Mouse (Mus musculus) lung, embryonic 15.5 days (tissue): Measurements from ENCODE around the gene Plekhs1. TPM values are rescaled to one million over a fixed set of nuclear protein-coding genes. Genes with fewer than 3 reads are reported as not detected.
"Not testable (repeated sequence)": the region's sequence is repeated elsewhere in the genome, so short reads cannot be mapped to it uniquely, and the experiment has no call there.

Experiments used
- ATAC-seq: fragments of 200-750 bp; cut with Nextera tagmentation; 2 replicates; pipeline ENCODE4 v1.8.0; 2017; ENCODE audit warnings: moderate number of reproducible peaks, borderline replicate concordance; ENCODE audit not compliant: low FRiP score, low TSS enrichment; ENCODE audit errors: extremely low read depth
- H3K27ac ChIP-seq: fragments of 300-500 bp; sonication (generic); 2 replicates; pipeline ENCODE4 v1.5.1; 2015; ENCODE audit warnings: moderate library complexity, mild to moderate bottlenecking, inconsistent platforms
- H3K27me3 ChIP-seq: fragments of 300-500 bp; sonication (generic); 2 replicates; pipeline ENCODE4 v1.6.1; 2015; ENCODE audit warnings: inconsistent platforms
- H3K36me3 ChIP-seq: fragments of 300-500 bp; sonication (generic); 2 replicates; pipeline ENCODE4 v1.6.1; 2015; ENCODE audit warnings: inconsistent platforms
- H3K4me1 ChIP-seq: fragments of 300-500 bp; sonication (generic); 2 replicates; pipeline ENCODE4 v1.6.1; 2015; ENCODE audit warnings: inconsistent platforms
- H3K4me2 ChIP-seq: fragments of 300-500 bp; sonication (generic); 2 replicates; pipeline ENCODE4 v1.6.1; 2015; ENCODE audit warnings: inconsistent platforms, mild to moderate bottlenecking, moderate library complexity
- H3K4me3 ChIP-seq: fragments of 300-500 bp; sonication (generic); 2 replicates; pipeline ENCODE4 v1.5.1; 2015; ENCODE audit warnings: mild to moderate bottlenecking, inconsistent platforms
- H3K9ac ChIP-seq: fragments of 300-500 bp; sonication (generic); 2 replicates; pipeline ENCODE4 v1.6.1; 2015; ENCODE audit warnings: inconsistent platforms
- H3K9me3 ChIP-seq: fragments of 300-500 bp; sonication (generic); 2 replicates; pipeline ENCODE4 v1.6.1; 2016; ENCODE audit warnings: inconsistent platforms
- WGBS: fragments of 180-500 bp; shearing (Covaris S2); methylation state at CpG from one replicate; pipeline ENCODE4 v1.1.7; 2015; 5-methylcytosine and 5-hydroxymethylcytosine counted together
- polyA plus RNA-seq: library from polyadenylated mRNA; unstranded; fragments of >200 nt; fragmentation: Nextera tagmentation; extraction: Ambion mirVana; gene quantifications from 2 replicates; pipeline ENCODE4 v1.2.1, GENCODE M21; 2015

Gene Plekhs1
- polyA plus RNA-seq, 1 experiment from 2014 or later: 0.60 TPM

- Histone ChIP-seq H3K4me1 (peaks cover 30% of the 10 kb centered on the region), H3K27ac (peak overlapping the region; percentile 78), H3K4me2 (peak overlapping the region; percentile 29), H3K9me3 (no peaks in the 10 kb centered on the region), H3K4me3 (no peak overlapping the region), H3K9ac (no peak overlapping the region), H3K36me3 (no peaks in the 10 kb centered on the region), H3K27me3 (no peaks in the 10 kb centered on the region)
- WGBS: 41% methylated on average over 13 of the region's 13 CpGs
- ATAC-seq: peak; percentile 81
Observed at GRCm38 (mm10) chr19:56485376-56486271, 24.2 kb downstream of the Plekhs1 start.

GRCm38 (mm10) chr19:56486926-56487325, 25.5 kb downstream of the Plekhs1 start:
- no peak overlapping the region for H3K9ac ChIP-seq
- no peak overlapping the region for H3K4me2 ChIP-seq
- no peak for ATAC-seq
- H3K4me1 ChIP-seq: peaks cover 30% of the 10 kb centered on the region
- no peaks in the 10 kb centered on the region for H3K36me3 ChIP-seq
- 56% methylated on average over 7 of the region's 7 CpGs for WGBS
- peak overlapping the region; percentile 78; the same call in 1 of the 2 replicates for H3K27ac ChIP-seq
- H3K27me3 ChIP-seq: no peaks in the 10 kb centered on the region
- no peaks in the 10 kb centered on the region for H3K9me3 ChIP-seq
- H3K4me3 ChIP-seq: no peak overlapping the region

GRCm38 (mm10) chr19:56487339-56487738, 25.9 kb downstream of the Plekhs1 start:
- Histone ChIP-seq H3K4me2 (no peak overlapping the region), H3K4me3 (no peak overlapping the region), H3K36me3 (no peaks in the 10 kb centered on the region), H3K27ac (no peak overlapping the region), H3K4me1 (peaks cover 30% of the 10 kb centered on the region), H3K9me3 (no peaks in the 10 kb centered on the region), H3K27me3 (no peaks in the 10 kb centered on the region), H3K9ac (no peak overlapping the region)
- WGBS: 93% methylated on average over 2 of the region's 2 CpGs
- no peak for ATAC-seq

GRCm38 (mm10) chr19:56489601-56490000, 28.2 kb downstream of the Plekhs1 start:
- Histone ChIP-seq H3K4me2 (no peak overlapping the region), H3K4me3 (no peak overlapping the region), H3K36me3 (no peaks in the 10 kb centered on the region), H3K27me3 (no peaks in the 10 kb centered on the region), H3K9ac (no peak overlapping the region), H3K27ac (no peak overlapping the region), H3K9me3 (no peaks in the 10 kb centered on the region), H3K4me1 (peaks cover 27% of the 10 kb centered on the region)
- no peak for ATAC-seq
- 70% methylated on average over 6 of the region's 6 CpGs for WGBS

GRCm38 (mm10) chr19:56494157-56494556, 32.7 kb downstream of the Plekhs1 start:
- H3K27me3 ChIP-seq, H3K27ac ChIP-seq, ATAC-seq, H3K9ac ChIP-seq, H3K4me1 ChIP-seq, H3K36me3 ChIP-seq, H3K4me2 ChIP-seq, H3K9me3 ChIP-seq, H3K4me3 ChIP-seq: not testable (repeated sequence)
- no CpG with 5 or more reads among the region's 2 CpGs for WGBS

- not testable (repeated sequence) for H3K27ac ChIP-seq, H3K4me1 ChIP-seq, H3K36me3 ChIP-seq, H3K4me3 ChIP-seq, H3K9me3 ChIP-seq, H3K27me3 ChIP-seq, ATAC-seq, H3K9ac ChIP-seq, H3K4me2 ChIP-seq
- WGBS: no CpG with 5 or more reads among the region's 5 CpGs
Observed at GRCm38 (mm10) chr19:56503069-56503468, 41.6 kb downstream of the Plekhs1 start.

- H3K4me3 ChIP-seq, H3K4me2 ChIP-seq, H3K9me3 ChIP-seq, H3K27me3 ChIP-seq, H3K9ac ChIP-seq, H3K36me3 ChIP-seq, H3K4me1 ChIP-seq, ATAC-seq, H3K27ac ChIP-seq: not testable (repeated sequence)
- no CpG with 5 or more reads among the region's 5 CpGs for WGBS
Observed at GRCm38 (mm10) chr19:56503525-56503924, 42.1 kb downstream of the Plekhs1 start.

- not testable (repeated sequence) for H3K9ac ChIP-seq, H3K4me3 ChIP-seq, H3K9me3 ChIP-seq, H3K27ac ChIP-seq, H3K36me3 ChIP-seq, H3K4me1 ChIP-seq, H3K4me2 ChIP-seq, H3K27me3 ChIP-seq
- ATAC-seq: 0 out of 2 replicates have a peak, but pooled peaks have one; percentile 49
- no CpG with 5 or more reads among the region's 4 CpGs for WGBS
Observed at GRCm38 (mm10) chr19:56511207-56511606, 49.8 kb downstream of the Plekhs1 start.

GRCm38 (mm10) chr19:56513527-56513926, 52.1 kb downstream of the Plekhs1 start:
- not testable (repeated sequence) for H3K9ac ChIP-seq, H3K9me3 ChIP-seq, H3K27me3 ChIP-seq, H3K4me1 ChIP-seq, H3K4me3 ChIP-seq, ATAC-seq, H3K36me3 ChIP-seq, H3K4me2 ChIP-seq, H3K27ac ChIP-seq
- WGBS: no CpG with 5 or more reads among the region's 2 CpGs

GRCm38 (mm10) chr19:56519408-56519807, 58.0 kb downstream of the Plekhs1 start:
- H3K36me3 ChIP-seq, H3K9ac ChIP-seq, H3K4me3 ChIP-seq, ATAC-seq, H3K4me1 ChIP-seq, H3K4me2 ChIP-seq, H3K9me3 ChIP-seq, H3K27ac ChIP-seq, H3K27me3 ChIP-seq: not testable (repeated sequence)
- WGBS: no CpG with 5 or more reads among the region's 7 CpGs

- not testable (repeated sequence) for H3K36me3 ChIP-seq, H3K9ac ChIP-seq, H3K4me3 ChIP-seq, H3K27ac ChIP-seq, H3K27me3 ChIP-seq, H3K9me3 ChIP-seq, H3K4me2 ChIP-seq, ATAC-seq
- no CpG with 5 or more reads among the region's 11 CpGs for WGBS
- H3K4me1 ChIP-seq: peaks cover 27% of the 10 kb centered on the region
Observed at GRCm38 (mm10) chr19:56530529-56530928, 69.1 kb downstream of the Plekhs1 start.

GRCm38 (mm10) chr19:56531251-56531650, 69.8 kb downstream of the Plekhs1 start:
- Histone ChIP-seq H3K36me3 (peaks cover 5% of the 10 kb centered on the region; the same call in 1 of the 2 replicates), H3K4me1 (peaks cover 27% of the 10 kb centered on the region), H3K27ac (no peak overlapping the region), H3K9ac (no peak overlapping the region), H3K4me2 (no peak overlapping the region), H3K4me3 (no peak overlapping the region), H3K9me3 (no peaks in the 10 kb centered on the region), H3K27me3 (no peaks in the 10 kb centered on the region)
- 78% methylated on average over 12 of the region's 12 CpGs for WGBS
- no peak for ATAC-seq
